ENCODE assay signal across 9 mouse cellular contexts in genomic region chr3:143103333-143103732, GRCm38 (mm10).
DNase-seq lines count a peak whose midpoint lies in the region; ATAC-seq lines count a peak whose summit lies in the region.
"Had no signal": no experiment of that assay in that cellular context is flagged by ENCODE, and none has a peak within 500 bp of the region (broad histone marks: within the 10 kb centered on the region; RNA-seq: fewer than 3 reads in every experiment).

No protein-coding gene starts in this region.

- peak; percentile 4 to 29 for DNase-seq in heart, adult 18-20 months
- DNase-seq in heart, postnatal 25 days (ENCODE audit: low spot score): no peak
- DNase-seq in CD4-positive helper T cell, adult 2 months (ENCODE audit: low read depth, low spot score): peak; percentile 5
- DNase-seq in right cerebral cortex, postnatal 4 days: no peak
- DNase-seq in ovary, postnatal 14 days (ENCODE audit: low spot score): no peak
- no peak for DNase-seq in spleen, adult 18-20 months

- ATAC-seq in granulocyte monocyte progenitor cell, adult 5-6 weeks (replicated peaks; ENCODE audit: poor library complexity, severe bottlenecking): peak; percentile 75
- ATAC-seq in lung, embryonic 15.5 days (ENCODE audit: borderline replicate concordance, extremely low read depth, low FRiP score, low TSS enrichment): peak; percentile 63

- H3K4me3 ChIP-seq in lung, embryonic 15.5 days: no peak overlapping the region

- H3K4me1 ChIP-seq in lung, embryonic 15.5 days: peaks cover 9% of the 10 kb centered on the region

- 14% methylated on average over 3 of the region's 3 CpGs for WGBS in lung, embryonic 15.5 days

- no peak overlapping the region for H3K9ac ChIP-seq in lung, embryonic 15.5 days

- peaks cover 11% of the 10 kb centered on the region; the same call in 1 of the 2 replicates for H3K27me3 ChIP-seq in lung, embryonic 15.5 days

- H3K9me3 ChIP-seq in lung, embryonic 15.5 days: no peaks in the 10 kb centered on the region

- H3K4me2 ChIP-seq in lung, embryonic 15.5 days: no peak overlapping the region

- no peaks in the 10 kb centered on the region for H3K36me3 ChIP-seq in lung, embryonic 15.5 days
- H3K36me3 ChIP-seq: G1E had no signal

- no peak overlapping the region for H3K27ac ChIP-seq in lung, embryonic 15.5 days

- intact Hi-C loops in heart, postnatal 25 days (cut with DNase I): no loop called here

Comparison
In these comparisons a context has a peak if more than half of its experiments do, and no peak if none do; other contexts are left out.
1. DNase-seq: peak in heart, adult 18-20 months (2 of 2) and CD4-positive helper T cell, adult 2 months (single experiment); none in heart, postnatal 25 days (single experiment), right cerebral cortex, postnatal 4 days (single experiment), ovary, postnatal 14 days (single experiment) and spleen, adult 18-20 months (0 of 2).